Mouse (Mus musculus): ENCODE data around the gene Rgs8.

The Rgs8 gene

DNA sequence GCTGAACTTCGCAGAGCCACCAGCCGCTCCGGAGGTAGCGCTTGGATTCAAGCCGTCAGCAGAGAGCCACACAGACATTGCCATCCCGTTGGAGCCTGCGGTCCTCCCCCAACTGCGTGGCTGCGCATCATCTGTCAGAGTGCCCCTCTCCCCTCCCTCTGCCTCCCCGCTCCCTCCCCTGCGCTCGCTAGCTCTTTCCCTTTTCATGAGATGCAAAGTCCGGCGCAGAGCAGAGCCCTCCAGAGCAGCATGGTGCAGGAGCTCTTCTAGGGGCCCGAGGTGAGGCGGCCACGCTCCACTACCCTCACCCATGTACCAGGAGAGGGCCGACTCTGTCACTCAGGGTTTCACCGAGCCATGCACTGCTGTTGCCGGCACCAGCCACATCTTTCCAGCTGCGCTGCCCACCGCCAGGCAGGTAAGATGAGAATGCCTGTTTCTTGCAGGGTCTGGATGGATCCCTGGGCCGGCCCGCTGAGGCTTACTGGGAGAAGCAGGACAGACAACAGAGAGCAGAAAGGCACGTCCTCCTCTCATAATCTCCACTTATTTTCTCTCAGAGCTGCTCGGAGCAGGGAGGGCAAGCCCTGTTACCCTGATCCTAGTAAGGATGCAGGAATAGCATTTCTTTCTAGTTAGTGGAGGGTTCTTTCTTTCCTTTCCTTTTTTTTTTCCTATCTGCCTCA lies at the start of gene Rgs8:
Rgs8 (plus strand) TSS at position 88 of the 686 bp plus-strand sequence.
- no peak for DNase-seq

DNA sequence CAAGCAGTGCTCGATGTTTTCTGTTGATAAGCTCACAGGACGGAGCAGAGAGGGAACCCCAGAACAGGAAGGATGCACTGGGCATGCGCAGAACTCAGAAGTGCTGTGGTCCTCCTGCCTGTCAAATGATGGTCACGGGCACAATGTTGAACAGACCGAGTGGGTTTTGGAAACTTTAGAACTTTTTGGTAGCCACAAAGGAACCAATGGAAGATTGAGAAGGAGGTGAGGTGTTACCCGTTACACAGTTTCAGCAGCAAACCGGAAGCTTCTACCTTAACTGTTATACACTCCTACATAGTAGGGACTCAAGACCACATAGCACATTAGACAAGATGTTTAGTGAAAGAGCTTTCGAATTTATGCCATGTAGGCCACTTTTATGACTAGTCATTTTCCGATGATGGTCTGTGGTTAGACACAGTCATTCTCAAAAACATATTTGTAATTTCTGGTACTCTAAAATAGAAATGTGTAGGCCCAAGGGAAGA lies 35.4 kb upstream of the Rgs8 start:
- no peak for DNase-seq

DNA sequence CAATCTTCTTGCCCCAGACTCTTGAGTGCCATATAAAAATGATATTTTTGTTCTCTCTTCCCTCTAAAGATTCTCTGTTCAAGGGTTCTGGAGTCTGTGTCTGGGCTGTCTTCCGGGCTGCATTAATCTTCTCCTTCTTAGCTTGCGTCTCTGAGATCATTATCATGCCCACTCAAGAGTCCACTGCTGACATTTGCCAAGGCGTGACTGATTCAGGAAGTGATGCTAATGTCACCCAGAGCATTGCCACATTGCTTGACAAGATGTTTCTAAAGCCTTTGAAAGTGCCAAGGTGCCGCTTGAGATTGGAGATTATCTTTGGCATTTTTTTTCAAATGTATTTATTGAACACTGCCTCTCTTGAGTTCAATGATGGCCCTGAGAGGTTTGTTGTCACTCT lies 29.8 kb upstream of the Rgs8 start:
- no peak for DNase-seq

DNA sequence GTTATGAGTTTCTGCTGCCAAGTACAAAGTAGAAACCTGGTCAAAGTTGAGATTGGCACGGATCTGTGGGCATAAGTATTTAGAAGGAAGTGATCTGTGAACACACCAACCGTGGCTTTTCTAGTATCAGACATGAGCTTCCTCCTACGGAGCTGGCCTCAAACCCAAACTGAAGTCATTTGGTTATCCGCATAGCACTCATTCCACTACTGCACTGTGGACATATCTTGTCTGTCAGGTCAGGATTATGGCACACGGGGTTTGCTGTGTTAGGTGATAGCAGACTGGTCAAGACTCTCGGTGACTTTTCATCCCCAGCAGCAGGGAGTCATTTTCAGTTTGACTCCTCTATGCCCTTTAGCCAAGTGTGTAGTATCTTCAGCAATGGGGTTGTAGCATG lies 20.1 kb upstream of the Rgs8 start:
- DNase-seq: no peak

DNA sequence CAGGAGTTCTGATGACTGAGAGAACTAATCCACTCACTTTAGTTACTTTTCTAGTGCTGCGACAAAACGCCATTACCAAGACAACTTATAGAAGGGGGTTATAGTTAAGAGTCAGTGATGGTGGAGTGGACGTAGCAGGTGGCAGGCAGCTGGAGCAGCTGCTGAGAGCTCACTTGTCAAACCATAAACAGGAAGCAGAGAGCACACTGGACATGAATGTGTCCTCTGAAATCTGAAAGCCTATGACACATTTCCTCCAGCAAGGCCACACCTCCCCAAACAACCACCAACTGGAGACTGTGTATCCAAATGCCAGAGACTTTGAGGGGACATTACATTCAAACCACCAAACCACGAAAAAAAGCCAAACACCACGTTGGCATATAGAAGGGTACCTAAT lies 17.8 kb upstream of the Rgs8 start:
- DNase-seq: peak; percentile 5

DNA sequence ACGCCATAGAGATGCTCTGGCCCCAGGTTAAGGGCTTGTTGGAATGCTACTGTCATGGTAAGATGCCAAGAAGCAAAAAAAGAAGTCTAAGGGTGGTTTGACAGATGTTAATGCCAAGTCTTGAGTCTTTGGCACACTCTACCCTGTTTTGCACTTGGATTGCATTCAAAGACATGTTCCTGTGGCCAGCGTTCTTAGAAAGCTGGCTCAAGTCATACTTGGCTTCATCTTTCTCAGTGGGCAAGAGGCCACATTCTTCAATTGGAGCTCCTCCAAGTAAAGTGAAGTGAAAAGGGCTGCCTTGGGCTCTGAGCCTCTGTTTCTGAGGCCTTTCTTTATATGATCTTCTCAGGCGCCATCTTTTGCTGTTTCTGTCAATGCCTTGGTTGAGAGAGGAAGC lies 17.3 kb upstream of the Rgs8 start:
- DNase-seq: peak; percentile 81

DNA sequence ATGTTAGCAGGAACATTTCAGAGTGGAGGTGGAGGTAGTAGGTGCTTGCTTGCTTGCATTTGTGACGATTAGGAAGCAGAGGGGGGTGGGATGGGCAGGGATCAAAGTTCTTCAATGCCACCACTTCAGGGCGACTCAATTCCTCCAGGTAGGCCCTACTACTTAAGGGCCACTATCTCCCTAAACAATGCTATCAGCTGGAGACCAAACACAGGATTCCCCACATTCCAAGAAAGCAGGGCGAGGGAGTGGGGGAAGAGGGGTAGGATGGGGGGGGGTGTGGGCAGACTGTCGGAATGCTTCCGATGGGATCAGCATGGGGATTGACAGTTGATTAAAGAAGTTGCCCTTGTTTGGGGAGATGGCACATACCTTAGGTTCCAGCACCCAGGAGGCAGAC lies 16.0 kb upstream of the Rgs8 start:
- DNase-seq: no peak

DNA sequence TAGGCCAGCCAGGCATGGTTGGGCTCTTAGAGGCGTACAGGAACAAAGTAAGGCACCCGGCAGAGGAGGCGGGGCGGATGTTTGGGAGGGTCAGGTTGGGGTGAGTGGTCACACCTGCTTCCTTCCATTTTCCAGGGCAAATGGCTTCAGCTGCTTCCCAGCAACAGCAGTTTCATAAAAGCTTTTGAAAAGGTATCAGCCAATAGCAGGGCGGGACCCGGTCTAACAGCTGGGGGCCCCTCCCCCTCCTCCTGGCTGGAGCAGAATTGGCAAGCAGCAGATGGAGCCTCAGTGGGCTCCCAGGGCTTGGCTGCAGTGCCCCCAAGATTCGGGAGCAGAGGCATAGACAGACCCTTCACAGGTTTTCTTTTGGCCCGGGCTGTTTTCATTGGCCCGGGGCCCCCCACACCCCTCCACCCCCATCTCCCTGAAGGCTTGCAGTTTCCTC lies 11.3 kb upstream of the Rgs8 start:
- peak; percentile 24 for DNase-seq

DNA sequence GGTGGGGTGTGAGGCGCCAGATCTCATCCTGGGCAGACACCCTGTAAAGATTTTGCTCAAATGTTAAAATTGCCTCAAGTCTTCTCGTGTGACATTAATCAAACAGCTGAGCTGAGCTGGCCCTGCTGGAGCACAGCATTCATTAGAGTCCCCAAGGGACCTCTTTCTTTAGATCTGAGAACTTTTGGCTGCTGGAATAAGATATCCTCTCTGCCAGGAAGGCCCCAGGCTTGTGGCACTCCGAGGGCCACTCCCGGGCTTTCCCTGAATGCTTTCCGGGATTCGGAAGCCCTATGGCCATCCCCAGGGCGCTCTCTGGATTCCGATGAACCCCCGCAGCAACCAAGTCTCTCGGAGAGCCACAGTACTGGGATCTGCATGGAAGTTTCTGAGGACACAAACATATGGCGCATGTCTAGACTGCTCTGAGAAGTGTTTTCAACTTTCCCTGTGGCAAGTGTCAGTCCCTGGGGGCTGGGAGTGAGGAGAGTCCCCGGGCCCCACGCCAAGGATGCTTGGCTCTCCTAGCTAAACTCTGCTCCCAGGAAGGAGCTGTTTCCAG lies 10.8 kb upstream of the Rgs8 start:
- peak; percentile 67 for DNase-seq

DNA sequence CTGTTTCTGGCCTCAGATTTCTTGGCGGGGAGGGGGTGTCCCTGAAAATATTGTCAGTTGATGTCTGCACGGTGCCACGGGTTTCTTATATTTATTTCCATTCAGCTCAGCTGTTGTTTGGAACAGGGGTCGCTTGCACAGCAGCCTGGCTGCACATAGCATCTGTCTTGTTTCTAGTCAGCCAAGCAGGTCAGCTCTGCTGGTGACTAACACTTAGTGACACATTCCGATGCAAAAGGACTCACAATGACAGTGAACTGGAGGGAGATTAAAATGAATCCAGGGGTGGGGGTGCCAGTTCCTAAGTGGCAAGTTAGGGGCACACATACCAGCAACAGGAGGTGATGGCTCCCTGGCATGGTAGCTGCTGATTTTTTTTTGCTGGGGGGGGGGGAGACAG lies 849 bp downstream of the Rgs8 start:
- DNase-seq: no peak

DNA sequence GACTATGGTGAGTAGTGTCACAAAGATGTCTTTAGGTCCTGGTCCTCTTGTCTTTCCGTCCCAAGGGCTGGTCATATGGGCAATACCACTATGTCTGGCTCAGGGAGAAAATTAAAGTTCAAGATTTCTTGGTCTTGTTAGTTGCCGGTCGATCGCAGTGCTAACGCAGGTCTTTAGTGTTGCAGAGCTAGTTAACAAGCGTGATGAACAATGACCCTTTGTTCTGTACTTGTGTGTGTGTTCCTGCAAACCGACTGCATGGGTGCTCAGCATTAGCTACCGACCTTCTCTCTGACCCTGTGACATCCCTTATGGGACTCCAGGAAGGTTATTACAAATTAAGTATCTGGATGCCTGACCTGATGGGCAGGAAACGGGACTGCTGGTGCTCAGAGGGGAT lies 6.8 kb downstream of the Rgs8 start:
- DNase-seq: no peak

DNA sequence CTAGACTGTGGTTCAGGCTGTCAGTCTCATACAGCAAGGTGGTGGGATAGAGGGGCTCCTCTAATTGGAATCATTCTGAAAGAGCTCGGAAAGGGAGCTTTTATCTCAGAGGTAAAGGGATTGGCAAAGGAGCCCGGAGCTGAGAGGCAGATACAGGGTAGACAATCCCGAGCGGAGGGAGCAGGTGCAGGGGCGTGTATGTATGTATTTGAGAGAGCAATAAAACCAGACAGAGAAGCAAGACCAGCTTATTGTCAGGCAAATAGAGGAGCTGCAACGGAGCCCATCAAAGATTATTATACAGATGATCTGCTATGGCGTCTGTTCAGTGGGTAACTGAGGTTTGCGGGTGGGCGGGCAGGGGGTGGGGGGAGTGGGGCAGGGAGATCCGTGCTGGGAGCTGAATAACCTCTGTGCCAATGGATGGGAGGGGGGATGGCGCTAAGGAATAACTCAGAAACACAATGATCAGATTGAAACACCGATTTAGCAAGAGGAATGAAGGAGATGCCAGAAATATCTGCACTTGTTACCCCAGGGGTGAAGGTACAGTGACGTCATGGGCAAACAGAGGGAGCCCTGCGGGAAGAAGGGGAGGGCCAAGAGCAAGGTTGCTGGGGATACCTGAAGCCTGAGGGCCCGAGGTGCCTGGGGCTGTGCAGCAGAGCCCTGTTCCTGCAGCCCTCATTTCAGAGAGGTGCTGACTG lies 8.3 kb downstream of the Rgs8 start:
- no peak for DNase-seq

DNA sequence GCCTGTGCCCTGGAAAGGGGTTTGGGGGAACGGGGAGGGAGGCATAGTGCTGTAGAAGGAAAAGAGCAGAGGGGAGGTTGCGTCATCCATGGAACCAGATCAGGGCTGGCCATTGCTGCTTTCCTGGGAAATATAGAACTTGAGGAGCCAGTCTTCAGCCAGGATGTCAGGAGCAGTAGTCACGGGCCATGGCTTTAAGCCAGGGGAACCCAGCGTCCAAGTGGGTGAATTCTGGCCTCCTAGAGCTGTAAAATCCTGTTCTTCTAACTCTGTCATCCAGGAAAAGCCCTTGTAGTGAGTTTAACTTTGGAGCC lies 8.8 kb downstream of the Rgs8 start:
- peak; percentile 36 for DNase-seq

DNA sequence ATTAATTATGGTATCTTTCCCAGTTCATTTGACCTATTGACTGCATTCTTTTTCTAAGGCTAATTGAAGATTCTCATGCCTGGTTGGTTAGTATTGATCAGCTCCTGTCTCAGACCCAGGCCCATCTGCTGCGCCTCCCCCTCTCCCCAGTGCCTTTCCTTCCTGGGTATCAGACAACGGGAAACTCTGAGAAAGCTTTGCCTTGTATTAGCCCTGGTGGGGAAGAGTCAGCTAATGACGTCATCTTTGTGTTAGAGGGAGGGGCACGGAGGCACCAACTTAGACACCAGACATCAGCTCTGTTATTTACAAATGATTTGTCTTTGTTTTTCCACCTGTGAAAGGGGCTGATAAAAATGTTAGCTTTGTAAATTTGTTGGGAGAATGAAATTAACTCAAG lies 9.5 kb downstream of the Rgs8 start:
- no peak for DNase-seq

DNA sequence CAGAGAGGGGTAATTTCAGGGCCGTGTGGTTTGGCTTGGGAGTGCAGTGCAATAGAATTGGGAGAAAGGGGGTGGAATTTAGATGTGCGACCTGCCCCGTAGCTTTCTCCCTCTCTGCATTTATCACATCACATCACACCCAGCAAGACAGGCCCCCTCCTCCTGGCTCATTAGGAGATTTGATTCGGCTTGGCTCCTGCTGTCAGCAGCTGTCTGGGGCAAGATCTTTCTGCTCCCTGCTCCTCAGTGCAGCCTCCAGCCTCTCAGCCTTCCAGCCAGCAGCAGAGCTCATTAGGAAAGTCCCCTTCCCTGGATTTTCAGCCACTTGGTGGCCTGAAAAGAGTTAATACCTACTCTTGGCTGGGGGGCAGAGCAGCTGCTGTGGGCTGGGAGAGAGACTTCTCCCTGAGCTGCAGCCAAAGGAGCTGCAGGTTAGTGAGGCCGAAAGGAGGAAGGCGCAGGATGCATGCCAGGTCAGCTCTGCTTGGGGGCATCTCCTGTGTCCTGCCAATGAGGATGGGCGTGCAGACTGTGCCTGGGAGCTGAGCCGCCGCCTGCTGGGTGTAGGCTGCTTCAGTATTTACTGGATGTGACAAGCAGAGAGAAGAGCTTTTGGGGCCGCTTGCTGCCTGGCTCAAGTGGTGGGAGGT lies 12.4 kb downstream of the Rgs8 start:
- DNase-seq: no peak

DNA sequence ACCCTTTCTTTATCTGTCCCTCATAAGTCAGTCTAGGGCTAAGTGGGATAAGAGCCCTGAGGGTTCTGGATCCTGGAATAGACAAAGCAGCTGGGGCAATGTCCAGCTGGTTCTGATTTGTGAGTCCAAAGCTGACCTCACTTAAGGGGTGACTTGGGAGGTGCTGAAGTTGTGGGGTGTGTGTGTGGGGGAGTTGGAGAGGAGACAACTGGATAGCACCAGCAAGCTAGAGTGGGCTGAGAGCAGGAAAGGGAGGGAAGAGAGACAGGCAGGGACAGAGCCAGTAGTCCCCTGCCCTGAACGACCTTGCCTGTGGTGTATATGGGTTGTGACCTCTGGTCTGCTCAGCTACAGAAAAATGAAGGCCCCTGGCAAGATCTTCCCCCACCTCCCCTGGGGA lies 13.4 kb downstream of the Rgs8 start:
- DNase-seq: no peak

DNA sequence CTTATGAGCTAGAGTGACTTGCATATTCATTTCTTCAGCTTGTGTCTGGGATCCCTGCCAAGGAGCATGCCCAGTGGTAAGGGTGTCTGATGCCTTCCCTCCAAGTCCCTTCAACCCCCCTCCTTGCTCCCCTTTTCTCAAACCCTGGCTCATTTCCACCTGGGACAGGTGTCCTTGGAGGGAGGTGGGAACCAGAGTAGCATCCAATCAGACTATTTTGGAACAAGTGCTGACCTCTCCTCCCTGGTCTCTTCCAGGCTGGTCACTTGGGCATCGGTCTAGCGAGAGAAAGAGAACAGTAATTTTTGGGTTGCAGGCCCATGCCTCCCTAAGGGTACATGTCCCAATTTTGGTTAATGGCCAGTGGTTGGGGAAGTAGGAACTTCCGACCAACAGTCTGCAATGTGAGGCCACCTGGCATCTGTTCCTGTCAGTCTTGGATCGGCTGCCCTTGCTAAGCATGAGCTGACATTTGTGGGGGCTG lies 14.5 kb downstream of the Rgs8 start:
- DNase-seq: no peak

DNA sequence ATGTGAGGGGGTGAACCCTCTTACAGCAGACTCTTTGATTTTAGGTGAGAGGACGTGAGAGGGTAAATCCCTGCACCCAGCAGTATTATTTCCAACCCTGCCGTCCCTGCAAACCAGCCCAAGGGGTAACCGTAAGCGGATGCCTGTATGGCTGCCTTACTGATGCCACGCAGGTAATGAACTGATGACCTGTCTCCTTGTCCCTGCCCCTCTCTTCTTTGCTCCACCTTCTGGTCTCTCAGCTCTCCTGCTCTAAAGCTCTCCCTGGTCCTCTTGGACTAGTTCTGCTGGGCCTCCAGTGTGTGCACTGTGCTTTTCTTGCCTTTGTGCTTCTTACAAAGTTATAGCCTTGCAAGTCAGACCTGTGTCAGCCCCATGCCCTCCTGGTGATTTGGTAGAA lies 15.0 kb downstream of the Rgs8 start:
- DNase-seq: no peak

DNA sequence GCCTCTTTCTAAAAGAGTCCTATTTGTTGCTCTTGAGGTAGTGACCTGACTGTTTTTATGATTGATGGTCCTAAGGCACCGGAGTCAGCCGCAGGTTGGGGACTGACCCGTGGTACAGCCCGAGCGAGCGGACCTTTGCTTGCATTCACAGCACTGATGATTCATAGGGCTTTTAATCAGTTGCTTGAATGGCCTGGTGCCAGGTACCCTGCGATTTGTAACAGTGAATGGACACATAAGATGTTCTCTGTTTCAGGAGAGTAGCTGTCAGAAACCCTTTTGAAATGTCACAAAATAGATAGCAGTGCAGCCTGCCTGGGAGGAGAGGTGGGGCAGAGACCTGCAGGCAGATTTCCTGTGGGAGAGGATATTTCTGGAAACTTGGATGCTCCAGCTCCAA lies 16.3 kb downstream of the Rgs8 start:
- DNase-seq: no peak

DNA sequence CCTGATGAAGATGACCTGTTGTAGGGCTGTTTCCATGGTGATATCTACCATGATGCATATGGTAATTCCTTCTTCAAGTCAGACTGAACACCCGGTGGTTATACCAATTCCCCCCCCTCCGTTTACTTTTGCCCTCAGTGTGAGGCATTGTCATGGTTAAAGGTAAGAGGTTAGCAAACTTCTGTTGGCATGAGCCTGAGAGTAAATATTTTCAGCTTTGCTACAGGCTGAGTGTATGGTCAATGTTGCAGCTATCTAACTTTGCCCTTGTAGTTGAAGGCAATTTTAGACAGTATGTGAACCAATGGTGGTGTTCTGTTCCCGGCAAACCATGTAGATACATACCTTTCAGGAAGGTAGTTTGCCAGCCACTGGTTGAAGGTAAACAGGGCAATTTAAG lies 16.9 kb downstream of the Rgs8 start:
- no peak for DNase-seq

DNA sequence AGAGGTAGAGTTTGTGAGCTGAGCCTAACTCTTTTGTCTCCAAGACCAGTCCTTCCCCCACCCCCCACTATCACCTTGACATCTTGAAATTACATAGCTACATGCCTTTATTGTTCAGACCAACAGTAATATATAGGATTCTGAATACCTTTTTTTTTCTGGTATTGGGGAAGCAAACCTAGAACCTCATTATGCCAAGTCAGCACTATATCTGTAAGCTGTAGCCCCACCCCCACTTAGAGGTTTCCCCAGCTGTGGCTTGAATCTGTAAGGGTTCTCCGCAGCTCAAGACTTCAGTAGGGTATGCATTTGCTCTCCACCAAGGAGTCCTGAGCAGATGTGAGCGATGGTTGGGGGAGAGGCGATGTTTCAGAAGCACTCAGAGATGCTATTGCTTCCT lies 18.5 kb downstream of the Rgs8 start:
- no peak for DNase-seq

DNA sequence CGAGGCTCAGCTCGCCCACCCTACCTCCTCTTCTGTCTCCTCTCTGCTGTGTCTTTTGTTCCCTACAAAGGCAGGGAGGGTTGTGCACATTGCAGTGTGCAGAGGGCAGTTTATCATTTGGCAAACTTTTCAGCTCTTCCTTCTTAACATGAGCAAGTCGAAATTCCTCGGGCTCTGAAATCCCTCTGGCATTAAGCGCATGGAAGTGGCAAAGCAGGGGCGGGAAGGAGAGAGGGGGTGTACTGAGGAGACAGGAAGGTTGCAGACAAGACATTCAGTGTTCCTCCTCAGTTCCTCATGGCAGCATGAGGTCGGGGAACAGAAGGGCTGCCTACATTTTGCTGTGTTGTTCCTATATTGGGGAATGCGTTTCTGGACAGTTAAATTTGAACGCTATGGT lies 19.9 kb downstream of the Rgs8 start:
- no peak for DNase-seq

DNA sequence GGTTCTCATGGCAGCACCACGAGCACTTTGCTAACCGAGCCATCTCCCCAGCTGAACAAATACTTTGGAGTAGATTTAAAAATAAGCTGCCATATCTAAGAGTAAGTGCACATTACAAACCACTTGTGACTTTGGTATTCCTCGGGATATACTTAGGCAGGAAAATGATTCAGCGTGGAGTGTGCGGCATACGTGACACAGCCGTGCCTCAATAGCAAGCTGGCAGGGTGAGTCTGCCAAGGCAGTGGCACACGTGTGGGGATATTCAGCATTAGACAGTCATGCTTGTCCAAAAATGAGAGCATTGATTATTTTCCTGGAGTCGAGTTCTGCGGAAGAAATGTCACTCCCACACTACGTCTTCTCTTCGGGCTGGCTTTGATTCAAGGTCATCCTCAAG lies 21.1 kb downstream of the Rgs8 start:
- no peak for DNase-seq

DNA sequence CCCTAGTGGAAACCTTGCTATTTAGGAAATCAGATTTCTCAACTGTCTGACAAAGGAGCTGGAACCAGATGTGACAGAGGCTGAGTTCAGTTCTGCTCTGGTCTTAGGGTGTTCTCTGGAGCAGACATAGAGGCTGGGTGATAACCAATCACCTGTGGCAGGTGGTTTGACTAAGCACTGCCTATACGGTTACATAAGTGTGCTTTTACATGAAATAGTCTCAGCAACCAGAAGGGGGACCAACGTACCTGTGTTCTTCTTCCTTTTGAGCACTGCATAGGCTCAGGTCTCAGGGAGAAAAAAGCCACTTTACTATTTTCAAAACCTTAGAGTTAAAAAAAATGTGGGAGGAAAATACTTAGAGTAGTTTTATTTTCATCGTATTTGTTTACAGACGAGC lies 22.8 kb downstream of the Rgs8 start:
- no peak for DNase-seq

Measured in lung, postnatal 14 days (tissue).